Mouse (Mus musculus): ENCODE measurements around the gene Tfr2.

Tfr2 gene

GRCm38 (mm10) chr5:137628498-137629305, 59.1 kb downstream of the Tfr2 start, which contains the start of the genes Fbxo24, Lrch4 and Gm20605:
Gene Fbxo24, minus strand, starts transcription at chr5:137629002.
Gene Lrch4, plus strand, starts transcription at chr5:137629121.
Gene Gm20605, plus strand, starts transcription at chr5:137629175.
- DNase-seq = peak; percentile 95

DNA sequence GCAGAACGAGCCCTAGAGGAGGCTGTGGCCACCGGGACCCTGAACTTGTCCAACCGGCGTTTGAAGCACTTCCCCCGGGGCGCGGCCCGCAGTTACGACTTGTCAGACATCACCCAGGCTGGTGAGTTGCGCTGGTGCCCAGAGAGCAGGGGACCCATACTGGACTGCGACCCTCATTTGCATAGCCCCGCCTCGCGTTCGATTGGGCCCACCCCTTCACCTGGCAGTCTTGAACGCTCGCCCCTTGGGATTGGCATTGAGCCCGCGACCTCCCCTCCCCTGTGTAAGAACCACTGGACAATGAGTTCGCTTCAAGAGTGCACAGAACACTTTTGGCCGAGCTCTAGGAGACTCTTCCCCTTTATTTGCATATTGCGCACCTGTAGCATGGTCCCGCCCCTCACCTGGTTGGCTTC, 59.7 kb downstream of the Tfr2 start:
- DNase-seq = peak; percentile 44

DNA sequence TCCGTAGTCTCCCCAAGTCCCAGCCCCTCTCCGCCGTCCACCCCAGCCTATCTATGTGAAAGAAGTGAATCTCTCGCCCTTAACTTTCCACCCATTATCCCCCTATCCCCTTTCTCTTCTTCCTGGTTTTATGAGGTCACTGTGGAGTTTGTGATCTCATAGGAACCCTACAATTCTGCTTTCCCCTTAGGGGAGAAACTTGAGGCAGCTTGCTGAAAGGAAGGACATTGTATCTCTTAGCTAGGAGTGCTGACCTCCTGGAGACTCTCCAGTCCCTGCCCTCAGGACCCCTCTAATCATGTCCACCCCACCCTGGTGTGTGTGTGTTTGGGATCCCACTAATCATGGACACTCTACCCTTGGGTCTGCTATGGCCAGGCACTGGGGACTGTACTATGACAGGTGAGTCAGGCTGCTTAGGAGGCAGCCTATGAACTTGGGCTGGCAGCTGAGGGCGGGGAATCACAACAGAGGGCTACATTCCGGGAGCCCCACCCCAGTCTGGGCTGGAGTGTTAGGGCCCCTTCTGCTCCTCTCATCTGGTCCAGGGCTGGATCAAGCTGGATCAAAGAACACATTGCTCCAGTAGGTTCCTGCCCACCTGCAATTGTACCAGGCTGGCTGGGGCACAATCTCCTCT, 60.4 kb downstream of the Tfr2 start:
- DNase-seq = no peak

DNA sequence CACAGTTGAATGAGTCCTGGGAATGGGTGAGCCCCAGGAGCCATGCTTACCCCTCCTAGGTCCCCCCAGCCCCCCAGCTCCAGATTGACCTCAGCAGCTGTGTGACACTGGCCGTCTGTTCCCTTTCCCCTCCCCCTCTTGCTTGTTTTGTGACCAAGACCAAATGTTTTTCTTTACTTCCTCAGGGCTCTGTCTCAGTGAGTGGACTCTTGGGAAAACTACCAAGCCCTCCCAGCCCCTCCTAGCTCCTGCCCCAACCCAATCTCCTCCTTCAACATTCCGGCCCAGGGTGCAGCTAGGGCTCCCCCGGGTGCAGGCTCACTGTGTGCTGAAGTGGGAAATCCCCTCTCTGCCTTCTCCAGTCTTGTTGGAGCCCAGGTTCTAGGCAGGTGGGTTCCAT, 61.0 kb downstream of the Tfr2 start:
- DNase-seq = no peak

DNA sequence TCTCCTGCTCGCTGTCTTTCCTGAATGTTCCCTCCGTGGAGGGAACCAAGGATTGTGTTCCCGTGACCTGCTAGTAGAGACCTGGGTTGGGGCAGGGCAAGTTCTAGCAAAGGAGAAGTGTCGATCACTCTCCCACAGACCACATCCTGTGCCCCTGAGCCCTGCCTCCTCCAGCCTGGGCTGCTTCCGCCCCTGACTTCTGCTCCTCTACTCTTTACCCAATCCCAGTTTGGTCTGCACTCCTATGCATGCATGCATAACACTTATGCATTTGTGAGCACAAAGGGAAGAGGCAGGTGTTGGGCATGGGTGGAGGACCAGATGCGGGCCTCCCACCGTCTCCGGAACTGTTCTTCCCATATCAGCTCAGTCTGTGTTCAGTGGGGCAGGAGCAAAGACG, 61.5 kb downstream of the Tfr2 start:
- DNase-seq = no peak

GRCm38 (mm10) chr5:137631591-137631990, 62.0 kb downstream of the Tfr2 start:
- DNase-seq = no peak

- DNase-seq = no peak
Observed at GRCm38 (mm10) chr5:137633397-137634084, 63.9 kb downstream of the Tfr2 start.

Measured in right cerebral cortex, postnatal 4 days (tissue).